Mouse (Mus musculus): ENCODE measurements around the gene Wnk3.

DNA sequence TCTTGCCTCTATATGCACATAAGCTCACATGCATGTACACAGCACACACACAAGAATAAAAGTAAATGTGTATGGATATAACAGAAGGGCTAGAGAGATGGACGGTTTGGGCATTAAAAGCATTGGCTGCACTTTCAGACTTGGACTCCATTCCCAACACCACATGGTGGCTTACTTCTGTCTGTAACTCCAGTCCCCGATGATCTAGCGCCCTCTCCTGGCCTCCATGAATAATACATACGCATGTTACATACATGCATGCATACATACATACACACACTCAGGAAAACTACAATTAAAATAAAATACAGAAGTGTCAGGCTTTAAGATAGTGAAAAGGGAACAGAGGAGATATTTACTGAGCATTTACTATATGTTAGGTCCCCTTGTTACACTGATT lies 115.9 kb downstream of the Wnk3 start:
- TF ChIP-seq CTCF (IDR thresholded peaks at IDR 0.05; ENCODE audit: low read depth), result peak; percentile 31; the same call in 1 of the 2 replicates
- TF ChIP-seq EP300 (optimal IDR thresholded peaks at IDR 0.05), result no peak

Data from stomach, postnatal 0 days (tissue).